Mouse (Mus musculus) heart, embryonic 13.5 days (tissue): ENCODE measurements around the gene Hhat. TPM values are rescaled to one million over a fixed set of nuclear protein-coding genes. Genes with fewer than 3 reads are reported as not detected.

ENCODE experiments used
- ATAC-seq: fragments of 200-750 bp; cut with Nextera tagmentation; 2 replicates; pipeline ENCODE4 v1.8.0; 2017; ENCODE audit warnings: moderate TSS enrichment; ENCODE audit not compliant: insufficient number of reproducible peaks, low FRiP score, low TSS enrichment; ENCODE audit errors: extremely low read depth
- H3K27ac ChIP-seq: fragments of 300-500 bp; sonication (generic); replicated peaks from 2 replicates; pipeline ENCODE4 v1.5.1; 2015; ENCODE audit warnings: moderate library complexity, mild to moderate bottlenecking, inconsistent platforms
- H3K27me3 ChIP-seq: fragments of 300-500 bp; sonication (generic); replicated peaks from 2 replicates; pipeline ENCODE4 v1.6.1; 2015; ENCODE audit warnings: mild to moderate bottlenecking, inconsistent platforms
- H3K36me3 ChIP-seq: fragments of 300-500 bp; sonication (generic); 2 replicates; pipeline ENCODE4 v1.6.1; 2015; ENCODE audit warnings: mild to moderate bottlenecking, inconsistent platforms
- H3K4me1 ChIP-seq: fragments of 300-500 bp; sonication (generic); 2 replicates; pipeline ENCODE4 v1.6.1; 2015; ENCODE audit warnings: inconsistent platforms
- H3K4me2 ChIP-seq: fragments of 300-500 bp; sonication (generic); 2 replicates; pipeline ENCODE4 v1.6.1; 2015; ENCODE audit warnings: inconsistent platforms, mild to moderate bottlenecking, moderate library complexity
- H3K4me3 ChIP-seq: fragments of 300-500 bp; sonication (generic); 2 replicates; pipeline ENCODE4 v1.5.1; 2015; ENCODE audit warnings: moderate library complexity, mild to moderate bottlenecking, inconsistent platforms
- H3K9ac ChIP-seq: fragments of 300-500 bp; sonication (generic); 2 replicates; pipeline ENCODE4 v1.6.1; 2015; ENCODE audit warnings: inconsistent platforms, mild to moderate bottlenecking, moderate library complexity
- H3K9me3 ChIP-seq: fragments of 300-500 bp; sonication (generic); 2 replicates; pipeline ENCODE4 v1.6.1; 2016; ENCODE audit warnings: inconsistent platforms
- WGBS: fragments of 180-500 bp; shearing (Covaris S2); methylation state at CpG from one replicate; pipeline ENCODE4 v1.1.7; 2015; ENCODE audit warnings: mixed read lengths; 5-methylcytosine and 5-hydroxymethylcytosine counted together
- polyA plus RNA-seq: library from polyadenylated mRNA; unstranded; fragments of >200 nt; fragmentation: Nextera tagmentation; extraction: Ambion mirVana; gene quantifications from 2 replicates; pipeline ENCODE4 v1.2.1, GENCODE M21; 2015

The Hhat gene
- polyA plus RNA-seq, 1 experiment from 2014 or later = 6.3 TPM

GRCm38 (mm10) chr1:192647361-192647760, 123.7 kb downstream of the Hhat start:
- no peak for ATAC-seq
- WGBS = 83% methylated on average over 2 of the region's 2 CpGs

GRCm38 (mm10) chr1:192642126-192642525, 128.9 kb downstream of the Hhat start:
- Histone ChIP-seq H3K27me3 (no peaks in the 10 kb centered on the region), H3K4me3 (no peak overlapping the region), H3K9ac (no peak overlapping the region), H3K36me3 (no peaks in the 10 kb centered on the region), H3K4me2 (no peak overlapping the region), H3K9me3 (no peaks in the 10 kb centered on the region), H3K27ac (no peak overlapping the region), H3K4me1 (no peaks in the 10 kb centered on the region)
- 73% methylated on average over 2 of the region's 2 CpGs for WGBS
- ATAC-seq = no peak

More at GRCm38 (mm10) chr1:192647361-192647760, 123.7 kb downstream of the Hhat start:
- no peaks in the 10 kb centered on the region for H3K27me3 ChIP-seq
- H3K27ac ChIP-seq = no peak overlapping the region
- no peaks in the 10 kb centered on the region for H3K36me3 ChIP-seq
- no peak overlapping the region for H3K4me2 ChIP-seq
- H3K9me3 ChIP-seq = no peaks in the 10 kb centered on the region
- H3K9ac ChIP-seq = no peak overlapping the region
- no peak overlapping the region for H3K4me3 ChIP-seq
- H3K4me1 ChIP-seq = peaks cover 24% of the 10 kb centered on the region

DNA sequence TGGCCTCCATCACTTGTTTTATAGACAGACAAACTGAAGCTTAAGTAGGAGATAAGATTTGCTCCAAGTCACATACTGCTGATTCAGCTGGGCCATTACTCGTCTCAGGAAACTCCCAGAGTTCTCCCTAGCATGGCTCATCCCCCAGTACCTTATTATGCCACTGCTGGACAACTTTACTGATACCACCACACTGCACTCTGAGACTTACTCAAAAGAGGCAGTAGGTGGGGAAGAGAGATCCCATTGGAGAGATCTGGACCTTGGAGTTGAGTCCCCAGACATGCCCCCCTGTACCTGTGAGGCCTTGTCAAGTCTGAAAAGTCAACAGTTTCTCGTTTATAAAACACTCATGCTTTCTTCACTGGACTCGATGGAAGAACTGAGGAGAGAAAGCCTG, 131.8 kb downstream of the Hhat start:
- WGBS = 40% methylated on average over 3 of the region's 3 CpGs
- Histone ChIP-seq H3K4me2 (no peak overlapping the region), H3K36me3 (no peaks in the 10 kb centered on the region), H3K9ac (no peak overlapping the region), H3K27ac (no peak overlapping the region), H3K9me3 (0 out of 2 replicates have a peak, but pooled peaks cover 3% of the 10 kb centered on the region), H3K4me3 (no peak overlapping the region), H3K4me1 (no peaks in the 10 kb centered on the region), H3K27me3 (no peaks in the 10 kb centered on the region)
- ATAC-seq = no peak

GRCm38 (mm10) chr1:192621843-192622242, 149.2 kb downstream of the Hhat start:
- no peak overlapping the region for H3K27ac ChIP-seq
- no peak overlapping the region for H3K4me2 ChIP-seq
- no peak for ATAC-seq
- WGBS = 63% methylated on average over 2 of the region's 2 CpGs
- H3K36me3 ChIP-seq = no peaks in the 10 kb centered on the region
- H3K9me3 ChIP-seq = peaks cover 5% of the 10 kb centered on the region; the same call in 1 of the 2 replicates
- H3K27me3 ChIP-seq = no peaks in the 10 kb centered on the region
- no peaks in the 10 kb centered on the region for H3K4me1 ChIP-seq
- H3K4me3 ChIP-seq = no peak overlapping the region
- no peak overlapping the region for H3K9ac ChIP-seq

DNA sequence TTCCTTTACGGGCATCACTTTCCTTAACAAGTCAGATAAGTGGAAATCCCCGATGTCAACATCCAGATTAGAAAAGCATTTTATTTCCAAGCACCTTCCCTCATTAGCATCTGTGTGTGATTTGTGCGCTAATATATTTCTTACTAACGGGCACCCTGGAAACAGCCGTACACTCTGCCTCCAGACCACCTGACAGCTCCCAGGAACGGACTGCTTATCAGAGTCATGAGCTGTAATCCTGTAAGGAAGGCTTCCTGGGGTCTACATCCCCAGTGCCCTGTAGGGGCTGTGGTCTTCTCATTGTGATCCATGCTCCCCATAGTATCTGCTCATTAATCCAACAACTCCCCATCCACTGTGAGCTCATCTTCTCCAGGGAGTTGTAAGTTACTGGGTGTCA, 157.8 kb downstream of the Hhat start:
- ATAC-seq = no peak
- Histone ChIP-seq H3K9ac (no peak overlapping the region), H3K36me3 (no peaks in the 10 kb centered on the region), H3K4me1 (peaks cover 22% of the 10 kb centered on the region), H3K4me2 (no peak overlapping the region), H3K4me3 (no peak overlapping the region), H3K9me3 (no peaks in the 10 kb centered on the region), H3K27ac (no peak overlapping the region), H3K27me3 (no peaks in the 10 kb centered on the region)
- WGBS = 41% methylated on average over 6 of the region's 6 CpGs

DNA sequence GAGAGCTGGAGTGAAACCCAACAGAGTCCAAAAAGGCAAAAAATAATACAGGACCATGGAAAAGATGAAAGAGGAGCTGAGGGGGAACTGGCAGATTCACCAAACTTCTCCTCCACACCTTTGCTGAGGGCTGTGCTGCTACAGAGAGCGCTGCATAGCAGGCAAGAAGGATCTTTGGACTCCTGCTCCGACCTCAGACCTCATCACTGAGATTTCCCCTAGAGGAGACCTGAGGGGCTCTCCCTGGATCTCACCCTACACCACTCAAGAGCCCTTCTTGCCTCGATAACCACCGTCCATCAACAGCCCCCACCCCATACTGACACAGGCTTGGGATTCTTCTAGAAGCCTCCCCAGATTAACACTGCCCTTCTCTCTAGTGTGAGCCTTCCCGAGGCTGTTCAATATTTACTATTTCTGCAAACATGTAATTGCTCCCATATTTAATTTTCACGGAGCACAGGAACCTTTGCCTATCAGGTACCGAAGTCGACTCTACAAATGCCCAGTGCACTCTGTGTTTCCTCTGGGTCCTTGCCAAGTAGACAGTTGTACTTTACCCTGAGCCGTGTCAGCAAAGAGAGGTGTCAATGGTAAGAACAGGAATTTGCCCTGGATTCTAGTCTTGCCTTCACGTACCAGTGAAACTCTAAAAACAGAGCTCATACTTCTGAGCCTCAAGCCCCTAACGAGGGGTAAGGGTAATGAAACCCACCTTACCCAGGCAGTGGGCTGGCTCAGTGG, 158.9 kb downstream of the Hhat start:
- Histone ChIP-seq H3K9me3 (no peaks in the 10 kb centered on the region), H3K9ac (no peak overlapping the region), H3K27ac (no peak overlapping the region), H3K4me3 (no peak overlapping the region), H3K4me1 (peaks cover 22% of the 10 kb centered on the region), H3K4me2 (no peak overlapping the region), H3K36me3 (no peaks in the 10 kb centered on the region), H3K27me3 (no peaks in the 10 kb centered on the region)
- WGBS = 51% methylated on average over 11 of the region's 11 CpGs
- ATAC-seq = no peak

DNA sequence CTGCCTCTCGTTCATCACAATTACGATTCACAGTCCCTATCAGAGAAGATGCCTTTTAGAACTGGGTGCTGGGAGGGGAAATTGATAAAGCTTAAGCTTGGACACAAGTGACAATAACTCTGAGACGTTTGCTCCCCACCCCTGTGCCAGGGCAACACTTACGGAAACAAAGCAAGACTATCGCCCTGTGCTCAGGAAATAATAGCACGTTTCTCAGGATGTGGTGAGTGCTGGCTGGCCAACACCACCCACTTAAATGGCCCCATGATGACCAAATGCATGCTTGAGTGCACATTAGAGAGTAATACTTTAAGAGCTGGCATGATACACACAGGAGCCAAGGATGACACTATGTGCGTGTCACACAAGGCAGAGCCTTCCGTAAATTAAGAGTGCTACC, 164.1 kb downstream of the Hhat start:
- Histone ChIP-seq H3K9ac (no peak overlapping the region), H3K36me3 (no peaks in the 10 kb centered on the region), H3K4me1 (peaks cover 25% of the 10 kb centered on the region), H3K27me3 (no peaks in the 10 kb centered on the region), H3K9me3 (no peaks in the 10 kb centered on the region), H3K27ac (no peak overlapping the region), H3K4me3 (no peak overlapping the region), H3K4me2 (no peak overlapping the region)
- whole genome bisulfite sequencing = 70% methylated on average over 8 of the region's 8 CpGs
- no peak for ATAC-seq

GRCm38 (mm10) chr1:192604413-192604812, 166.6 kb downstream of the Hhat start:
- 53% methylated on average over 5 of the region's 5 CpGs for WGBS
- no peak overlapping the region for H3K9ac ChIP-seq
- ATAC-seq = no peak
- H3K4me2 ChIP-seq = no peak overlapping the region
- H3K4me3 ChIP-seq = no peak overlapping the region
- H3K9me3 ChIP-seq = no peaks in the 10 kb centered on the region
- no peaks in the 10 kb centered on the region for H3K27me3 ChIP-seq
- H3K4me1 ChIP-seq = peaks cover 13% of the 10 kb centered on the region
- no peaks in the 10 kb centered on the region for H3K36me3 ChIP-seq
- H3K27ac ChIP-seq = no peak overlapping the region

GRCm38 (mm10) chr1:192603556-192603955, 167.5 kb downstream of the Hhat start:
- no peak for ATAC-seq
- H3K36me3 ChIP-seq = no peaks in the 10 kb centered on the region
- H3K4me3 ChIP-seq = no peak overlapping the region
- H3K9me3 ChIP-seq = no peaks in the 10 kb centered on the region
- H3K4me2 ChIP-seq = no peak overlapping the region
- H3K9ac ChIP-seq = no peak overlapping the region
- H3K4me1 ChIP-seq = peaks cover 13% of the 10 kb centered on the region
- no peaks in the 10 kb centered on the region for H3K27me3 ChIP-seq
- WGBS = 42% methylated on average over 7 of the region's 7 CpGs
- no peak overlapping the region for H3K27ac ChIP-seq

GRCm38 (mm10) chr1:192601206-192601605, 169.8 kb downstream of the Hhat start:
- no peak for ATAC-seq
- H3K4me1 ChIP-seq = peaks cover 13% of the 10 kb centered on the region
- no peaks in the 10 kb centered on the region for H3K9me3 ChIP-seq
- no peaks in the 10 kb centered on the region for H3K27me3 ChIP-seq
- no peak overlapping the region for H3K4me3 ChIP-seq
- no peak overlapping the region for H3K4me2 ChIP-seq
- no peaks in the 10 kb centered on the region for H3K36me3 ChIP-seq
- 77% methylated on average over 3 of the region's 3 CpGs for WGBS
- no peak overlapping the region for H3K27ac ChIP-seq
- H3K9ac ChIP-seq = no peak overlapping the region

DNA sequence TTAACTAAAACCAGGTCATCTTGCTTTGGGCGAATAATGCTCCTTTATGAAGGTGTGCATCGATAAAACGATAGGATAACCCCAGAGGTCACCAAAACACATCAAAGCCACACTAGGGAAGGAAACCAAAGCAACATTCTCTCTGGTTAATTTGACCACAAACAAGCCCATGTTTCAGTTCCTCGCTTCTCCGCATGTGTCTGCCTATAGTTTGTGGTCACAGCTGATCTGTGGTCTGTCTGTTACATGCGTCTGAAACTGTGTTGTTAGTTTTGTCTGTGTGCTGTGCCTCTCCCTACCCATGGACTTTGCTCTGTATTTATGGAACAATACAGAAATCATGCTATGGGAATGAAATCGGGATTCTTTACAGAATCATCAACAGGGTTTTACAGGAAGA, 171.3 kb downstream of the Hhat start:
- Histone ChIP-seq H3K9ac (no peak overlapping the region), H3K36me3 (no peaks in the 10 kb centered on the region), H3K9me3 (no peaks in the 10 kb centered on the region), H3K27ac (no peak overlapping the region), H3K4me1 (peaks cover 13% of the 10 kb centered on the region), H3K4me3 (no peak overlapping the region), H3K27me3 (no peaks in the 10 kb centered on the region), H3K4me2 (no peak overlapping the region)
- WGBS = 81% methylated on average over 7 of the region's 7 CpGs
- no peak for ATAC-seq

- no peaks in the 10 kb centered on the region for H3K36me3 ChIP-seq
- H3K4me2 ChIP-seq = no peak overlapping the region
- no peak overlapping the region for H3K27ac ChIP-seq
- no peaks in the 10 kb centered on the region for H3K9me3 ChIP-seq
- no peak overlapping the region for H3K4me3 ChIP-seq
- H3K27me3 ChIP-seq = no peaks in the 10 kb centered on the region
- no peak overlapping the region for H3K9ac ChIP-seq
- WGBS = 41% methylated on average over 2 of the region's 2 CpGs
- no peak for ATAC-seq
- H3K4me1 ChIP-seq = peaks cover under 1% of the 10 kb centered on the region; the same call in 1 of the 2 replicates
Measured at GRCm38 (mm10) chr1:192598380-192598779, 172.6 kb downstream of the Hhat start.
